Mouse (Mus musculus) heart, postnatal 0 days (tissue): ENCODE results near the gene Gm20696.

Experiments used
- CTCF ChIP-seq: IDR thresholded peaks from 2 replicates; pipeline ENCODE4 v1.5.1; 2016; ENCODE audit warnings: antibody characterized with exemption, control low read depth, low read depth
- EP300 ChIP-seq: IDR thresholded peaks from 2 replicates; pipeline ENCODE4 v1.6.1; 2016; ENCODE audit warnings: antibody characterized with exemption, low read depth

GRCm38 (mm10) chr6:99248396-99248795, 418.2 kb downstream of the Gm20696 start:
- TF ChIP-seq EP300: no peak
- no peak for TF ChIP-seq CTCF
